Mouse (Mus musculus): ENCODE measurements at regions not wholly inside any gene's neighbourhood (a gene's known extent, or its start where the extent isn't known, plus 50 kb on each side); places are given as distances from the start of the nearest gene placed in this dataset.

DNA sequence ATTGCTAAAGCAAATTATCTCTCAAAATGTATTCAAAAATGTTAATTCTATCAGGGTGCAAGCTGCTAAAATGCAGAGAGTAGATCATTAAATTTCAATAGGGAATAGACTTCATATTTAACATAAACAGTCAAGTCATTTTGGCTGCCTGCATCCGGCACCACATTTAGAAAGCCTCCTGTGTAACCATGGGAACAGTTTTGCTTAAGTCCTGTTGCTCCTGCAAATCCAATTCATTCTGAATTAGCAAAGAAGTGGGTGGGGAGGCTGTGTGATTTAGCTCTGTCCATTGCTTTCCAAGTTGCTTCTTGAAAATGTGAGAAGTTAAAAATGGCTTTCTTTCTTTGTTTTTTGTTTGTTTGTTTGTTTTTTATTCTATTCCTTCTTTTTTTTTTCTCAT lies 658.9 kb upstream of the Agtr1b start:
- 52% methylated on average over 1 of the region's 1 CpGs for WGBS
- Histone ChIP-seq H3K27ac (no peak overlapping the region), H3K27me3 (no peaks in the 10 kb centered on the region), H3K9ac (no peak overlapping the region), H3K4me1 (replicated peaks) (no peaks in the 10 kb centered on the region), H3K36me3 (no peaks in the 10 kb centered on the region), H3K9me3 (replicated peaks) (no peaks in the 10 kb centered on the region), H3K4me2 (no peak overlapping the region), H3K4me3 (no peak overlapping the region)
- no peak for ATAC-seq (replicated peaks; ENCODE audit: insufficient number of reproducible peaks, insufficient read depth, low FRiP score, low read depth)

DNA sequence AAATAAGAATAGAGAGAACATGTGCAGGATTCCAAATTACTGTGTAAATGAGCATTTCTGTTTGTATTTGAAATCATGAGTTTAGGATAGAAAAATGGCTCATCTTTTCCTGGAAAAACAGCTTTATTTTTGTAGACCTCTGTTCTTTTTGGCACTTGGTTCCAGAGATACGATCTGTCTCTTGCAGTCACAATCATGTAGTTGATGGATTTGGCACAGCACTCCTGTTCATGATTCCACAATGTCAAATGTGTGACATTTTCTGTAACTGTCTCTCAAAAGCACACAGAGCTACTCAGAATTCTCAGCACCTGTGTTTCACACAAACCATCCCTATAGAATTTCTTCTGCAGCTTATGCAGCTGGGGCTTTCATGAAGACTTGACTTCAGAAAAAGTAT lies 654.0 kb upstream of the Agtr1b start:
- no peaks in the 10 kb centered on the region for H3K27me3 ChIP-seq
- H3K4me2 ChIP-seq: no peak overlapping the region
- no peak for ATAC-seq (replicated peaks; ENCODE audit: insufficient number of reproducible peaks, insufficient read depth, low FRiP score, low read depth)
- H3K9me3 ChIP-seq (replicated peaks): no peaks in the 10 kb centered on the region
- H3K36me3 ChIP-seq: no peaks in the 10 kb centered on the region
- no peak overlapping the region for H3K27ac ChIP-seq
- no peak overlapping the region for H3K9ac ChIP-seq
- H3K4me3 ChIP-seq: no peak overlapping the region
- no peaks in the 10 kb centered on the region for H3K4me1 ChIP-seq (replicated peaks)
- 44% methylated on average over 1 of the region's 1 CpGs for WGBS

DNA sequence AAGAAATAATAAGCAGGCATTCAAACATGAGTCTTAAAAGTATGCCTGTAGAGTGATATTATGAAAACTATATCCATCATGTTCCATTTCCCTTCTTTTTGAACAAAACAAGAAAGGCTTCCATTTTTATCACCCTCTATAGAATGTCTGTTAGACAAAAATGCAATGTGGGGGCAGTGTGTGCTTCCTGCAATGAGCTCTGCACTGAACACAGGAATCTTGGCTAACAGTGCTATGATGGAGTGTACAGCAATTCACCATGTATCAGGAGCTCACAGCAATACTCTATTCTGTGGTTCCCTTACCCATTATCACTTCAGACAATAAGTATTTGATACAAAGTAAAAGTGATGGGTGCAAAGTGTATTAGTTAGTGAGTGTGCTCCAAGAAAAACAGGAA lies 653.3 kb upstream of the Agtr1b start:
- H3K9me3 ChIP-seq (replicated peaks): no peaks in the 10 kb centered on the region
- no peak for ATAC-seq (replicated peaks; ENCODE audit: insufficient number of reproducible peaks, insufficient read depth, low FRiP score, low read depth)
- no peak overlapping the region for H3K4me2 ChIP-seq
- H3K9ac ChIP-seq: no peak overlapping the region
- no peaks in the 10 kb centered on the region for H3K27me3 ChIP-seq
- H3K27ac ChIP-seq: no peak overlapping the region
- H3K36me3 ChIP-seq: no peaks in the 10 kb centered on the region
- no peaks in the 10 kb centered on the region for H3K4me1 ChIP-seq (replicated peaks)
- no peak overlapping the region for H3K4me3 ChIP-seq

DNA sequence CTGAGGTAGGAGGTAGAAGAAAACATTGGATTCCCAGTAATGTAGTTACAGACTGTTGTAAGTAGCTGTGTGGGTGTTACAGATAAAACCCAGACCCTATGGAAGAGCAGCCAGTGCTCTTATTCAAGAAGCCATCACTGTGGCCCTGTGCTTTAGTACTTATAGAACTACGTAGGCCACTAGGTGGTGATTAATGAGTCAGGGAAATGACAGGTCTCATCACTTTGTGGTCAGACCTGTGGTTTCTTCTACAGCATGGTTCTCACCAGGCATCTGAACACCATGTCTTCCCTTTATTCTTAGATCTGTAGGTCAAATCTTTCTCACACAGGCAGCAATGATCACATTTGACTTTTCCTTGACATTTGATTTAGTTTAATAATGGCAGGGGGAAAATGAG lies 642.7 kb upstream of the Agtr1b start:
- no peaks in the 10 kb centered on the region for H3K36me3 ChIP-seq
- WGBS: 78% methylated on average over 1 of the region's 1 CpGs
- H3K27ac ChIP-seq: no peak overlapping the region
- no peak for ATAC-seq (replicated peaks; ENCODE audit: insufficient number of reproducible peaks, insufficient read depth, low FRiP score, low read depth)
- no peak overlapping the region for H3K4me2 ChIP-seq
- no peaks in the 10 kb centered on the region for H3K9me3 ChIP-seq (replicated peaks)
- H3K4me3 ChIP-seq: no peak overlapping the region
- no peaks in the 10 kb centered on the region for H3K27me3 ChIP-seq
- H3K4me1 ChIP-seq (replicated peaks): no peaks in the 10 kb centered on the region
- H3K9ac ChIP-seq: no peak overlapping the region

DNA sequence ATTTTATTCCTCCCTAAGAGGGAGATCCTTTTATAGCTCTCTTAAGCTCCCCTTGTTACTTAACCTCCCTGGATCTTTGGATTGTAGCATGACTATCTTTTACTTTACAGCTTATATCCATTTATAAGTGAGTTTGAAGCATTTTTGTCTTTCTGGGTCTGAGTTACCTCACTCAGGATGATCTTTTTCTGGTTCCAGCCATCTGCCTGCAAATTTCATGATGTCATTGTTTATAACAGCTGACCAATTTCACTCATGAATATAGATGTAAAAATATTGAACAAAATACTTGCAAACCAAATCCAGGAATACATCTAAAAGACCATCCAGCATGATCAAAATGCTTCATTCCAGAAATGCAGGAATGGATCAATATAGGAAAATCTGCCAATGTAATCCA lies 631.3 kb upstream of the Agtr1b start:
- H3K4me2 ChIP-seq: no peak overlapping the region
- no peak for ATAC-seq (replicated peaks; ENCODE audit: insufficient number of reproducible peaks, insufficient read depth, low FRiP score, low read depth)
- no peaks in the 10 kb centered on the region for H3K27me3 ChIP-seq
- H3K36me3 ChIP-seq: no peaks in the 10 kb centered on the region
- no peak overlapping the region for H3K4me3 ChIP-seq
- no peaks in the 10 kb centered on the region for H3K9me3 ChIP-seq (replicated peaks)
- no peak overlapping the region for H3K27ac ChIP-seq
- H3K4me1 ChIP-seq (replicated peaks): no peaks in the 10 kb centered on the region
- no peak overlapping the region for H3K9ac ChIP-seq

DNA sequence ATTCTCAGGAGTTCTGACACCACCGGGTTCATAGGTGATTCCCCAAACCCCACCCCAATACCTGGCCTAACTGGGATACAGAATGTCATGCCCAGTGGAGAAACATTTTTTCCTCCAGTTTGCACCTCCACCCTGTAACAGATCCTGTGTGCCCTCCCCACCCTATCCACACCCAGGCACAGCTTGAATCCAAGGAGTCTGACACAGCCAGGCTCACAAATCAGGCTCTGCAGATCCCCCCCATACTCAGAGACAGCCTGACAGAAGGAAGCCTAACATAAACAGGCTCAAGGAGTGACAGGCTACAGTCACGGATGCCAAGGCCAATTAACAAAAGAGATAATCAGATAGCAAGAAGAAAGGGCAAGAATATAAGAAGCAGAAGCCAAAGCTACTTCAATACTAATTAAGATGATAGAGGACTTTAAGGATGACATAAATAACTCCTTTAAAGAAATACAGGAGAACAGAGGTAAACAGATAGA lies 622.6 kb upstream of the Agtr1b start:
- Histone ChIP-seq H3K4me3 (no peak overlapping the region), H3K9ac (no peak overlapping the region), H3K9me3 (replicated peaks) (no peaks in the 10 kb centered on the region), H3K4me1 (replicated peaks) (peaks cover 8% of the 10 kb centered on the region), H3K27me3 (no peaks in the 10 kb centered on the region), H3K4me2 (no peak overlapping the region), H3K36me3 (no peaks in the 10 kb centered on the region), H3K27ac (no peak overlapping the region)
- 52% methylated on average over 2 of the region's 2 CpGs for WGBS
- no peak for ATAC-seq (replicated peaks; ENCODE audit: insufficient number of reproducible peaks, insufficient read depth, low FRiP score, low read depth)

DNA sequence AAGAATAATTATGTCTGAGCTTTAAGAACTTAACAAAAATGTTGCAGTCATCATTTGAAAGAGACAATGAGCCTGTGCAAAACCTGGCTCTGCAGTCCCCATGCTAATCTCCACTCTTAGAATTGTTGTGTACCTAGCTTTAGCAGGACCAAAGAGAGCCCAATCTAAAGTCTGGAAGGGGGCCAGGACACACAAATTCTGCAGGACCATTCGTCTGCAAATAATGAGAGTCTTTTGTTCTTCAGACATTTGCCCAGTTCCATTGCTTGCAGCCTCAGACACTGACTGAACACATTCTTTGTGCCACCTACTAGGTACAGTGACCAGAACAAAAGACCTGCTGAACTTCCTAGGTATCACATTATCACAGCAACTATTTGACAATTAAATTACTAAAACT lies 620.0 kb upstream of the Agtr1b start:
- no peaks in the 10 kb centered on the region for H3K36me3 ChIP-seq

DNA sequence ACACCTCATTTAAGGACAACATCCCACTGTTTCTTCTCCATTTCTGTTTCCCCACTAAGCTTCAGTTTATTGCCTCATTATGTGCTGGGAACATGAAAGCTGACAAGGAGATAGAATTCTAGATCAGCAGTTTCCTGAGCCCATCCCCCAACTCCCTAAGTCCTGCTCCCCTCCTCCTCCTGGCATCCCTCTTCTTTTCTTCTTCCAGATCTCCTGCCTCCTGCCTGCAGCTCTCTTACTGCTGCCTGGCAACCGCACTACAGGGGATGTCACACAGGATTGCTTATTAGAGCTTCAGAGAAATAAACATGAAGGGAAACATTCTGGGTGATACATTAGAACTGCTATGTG lies 619.4 kb upstream of the Agtr1b start:
- 14% methylated on average over 1 of the region's 1 CpGs for WGBS
- ATAC-seq (replicated peaks; ENCODE audit: insufficient number of reproducible peaks, insufficient read depth, low FRiP score, low read depth): no peak
- Histone ChIP-seq H3K27me3 (no peaks in the 10 kb centered on the region), H3K9me3 (replicated peaks) (no peaks in the 10 kb centered on the region), H3K36me3 (no peaks in the 10 kb centered on the region), H3K4me3 (no peak overlapping the region), H3K27ac (no peak overlapping the region), H3K4me1 (replicated peaks) (peaks cover 8% of the 10 kb centered on the region), H3K4me2 (no peak overlapping the region), H3K9ac (no peak overlapping the region)

More for the DNA sequence above, 620.0 kb upstream of the Agtr1b start:
- no peak overlapping the region for H3K4me3 ChIP-seq
- H3K9me3 ChIP-seq (replicated peaks): no peaks in the 10 kb centered on the region
- H3K27ac ChIP-seq: no peak overlapping the region
- peaks cover 8% of the 10 kb centered on the region for H3K4me1 ChIP-seq (replicated peaks)
- H3K4me2 ChIP-seq: no peak overlapping the region
- no peaks in the 10 kb centered on the region for H3K27me3 ChIP-seq
- 7% methylated on average over 1 of the region's 1 CpGs for WGBS
- no peak overlapping the region for H3K9ac ChIP-seq
- no peak for ATAC-seq (replicated peaks; ENCODE audit: insufficient number of reproducible peaks, insufficient read depth, low FRiP score, low read depth)

DNA sequence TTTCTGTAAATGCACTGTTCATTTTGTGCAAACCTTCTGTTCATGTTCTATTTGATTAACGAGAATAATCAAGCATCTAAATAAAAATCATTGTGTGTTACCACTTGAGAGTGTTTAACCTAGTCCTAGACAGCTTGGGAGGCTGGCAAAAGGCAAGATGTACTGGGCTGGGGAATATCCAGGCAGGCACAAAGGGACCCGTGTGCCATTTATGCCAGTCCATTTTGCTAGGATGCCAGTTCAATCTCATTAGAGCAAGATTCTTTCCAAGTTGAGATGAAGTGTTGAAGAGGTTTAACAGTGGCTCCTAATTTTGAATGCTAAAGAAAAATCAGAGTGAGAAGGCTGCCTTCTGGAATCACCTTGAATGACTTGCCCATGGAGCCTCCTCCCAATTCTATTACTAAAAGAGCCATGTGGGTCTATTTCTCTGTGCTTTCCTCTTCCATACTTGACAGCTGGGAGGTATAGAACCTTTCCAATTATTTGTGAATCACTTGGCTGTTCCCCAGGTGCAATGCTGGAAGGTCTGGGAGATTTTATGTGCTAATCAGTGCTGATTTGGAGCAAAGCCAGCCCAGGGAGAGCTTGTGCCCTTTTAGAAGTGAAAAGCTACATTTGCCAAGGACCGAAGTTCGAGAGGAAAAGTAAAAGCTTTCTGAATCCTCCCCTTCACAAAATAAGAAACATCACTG lies 618.9 kb upstream of the Agtr1b start:
- H3K36me3 ChIP-seq: no peaks in the 10 kb centered on the region
- peaks cover 8% of the 10 kb centered on the region for H3K4me1 ChIP-seq (replicated peaks)
- no peak overlapping the region for H3K4me3 ChIP-seq
- H3K27me3 ChIP-seq: no peaks in the 10 kb centered on the region
- H3K27ac ChIP-seq: no peak overlapping the region
- 46% methylated on average over 4 of the region's 4 CpGs for WGBS
- no peaks in the 10 kb centered on the region for H3K9me3 ChIP-seq (replicated peaks)
- H3K4me2 ChIP-seq: no peak overlapping the region
- no peak for ATAC-seq (replicated peaks; ENCODE audit: insufficient number of reproducible peaks, insufficient read depth, low FRiP score, low read depth)
- no peak overlapping the region for H3K9ac ChIP-seq

DNA sequence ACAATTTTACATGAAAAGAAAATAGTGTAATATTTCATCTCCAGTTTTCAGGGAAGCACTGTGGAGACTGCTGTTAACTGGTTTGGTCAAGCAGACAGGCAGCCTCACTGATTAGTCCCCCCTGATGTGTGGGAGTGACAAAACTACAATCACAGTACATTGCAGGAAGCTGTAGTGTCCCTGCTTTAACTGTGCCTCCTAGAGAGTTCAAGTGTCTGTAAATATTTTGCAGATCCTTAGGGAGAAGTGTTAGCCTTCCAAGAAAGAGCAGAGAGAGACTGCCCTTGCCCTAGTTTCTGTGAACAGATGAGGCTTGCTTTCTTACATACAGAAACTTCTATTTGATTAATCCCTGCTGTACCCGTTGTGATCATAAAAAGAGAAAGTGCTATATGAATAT lies 617.2 kb upstream of the Agtr1b start:
- H3K4me2 ChIP-seq: no peak overlapping the region
- no peaks in the 10 kb centered on the region for H3K36me3 ChIP-seq
- no peak overlapping the region for H3K27ac ChIP-seq
- peaks cover 8% of the 10 kb centered on the region for H3K4me1 ChIP-seq (replicated peaks)
- H3K9me3 ChIP-seq (replicated peaks): no peaks in the 10 kb centered on the region
- no peak overlapping the region for H3K4me3 ChIP-seq
- H3K9ac ChIP-seq: no peak overlapping the region
- ATAC-seq (replicated peaks; ENCODE audit: insufficient number of reproducible peaks, insufficient read depth, low FRiP score, low read depth): no peak
- no peaks in the 10 kb centered on the region for H3K27me3 ChIP-seq
- WGBS: 44% methylated on average over 1 of the region's 1 CpGs

DNA sequence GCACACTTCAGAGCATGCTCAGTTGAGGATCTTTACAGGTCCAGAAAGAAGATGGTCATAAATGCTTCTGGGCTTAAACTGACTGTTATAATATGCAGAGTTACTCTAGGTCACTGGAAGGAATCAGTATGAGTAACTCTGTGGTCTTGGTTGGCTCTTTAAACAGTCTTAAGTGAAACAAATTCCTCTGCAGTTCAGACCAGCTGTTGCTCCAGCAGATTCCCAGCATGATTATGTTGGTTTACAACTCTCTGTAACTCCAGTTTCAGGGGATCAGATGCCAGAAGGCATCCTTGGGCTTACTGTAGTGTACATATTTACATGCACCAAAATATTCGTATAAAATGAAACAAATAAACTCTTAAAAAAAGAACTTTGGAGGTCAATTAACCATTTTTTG lies 606.1 kb upstream of the Agtr1b start:
- no peak for ATAC-seq (replicated peaks; ENCODE audit: insufficient number of reproducible peaks, insufficient read depth, low FRiP score, low read depth)
- Histone ChIP-seq H3K4me1 (replicated peaks) (no peaks in the 10 kb centered on the region), H3K4me2 (no peak overlapping the region), H3K9me3 (replicated peaks) (no peaks in the 10 kb centered on the region), H3K36me3 (no peaks in the 10 kb centered on the region), H3K27ac (no peak overlapping the region), H3K4me3 (no peak overlapping the region), H3K9ac (no peak overlapping the region), H3K27me3 (no peaks in the 10 kb centered on the region)
- 68% methylated on average over 1 of the region's 1 CpGs for WGBS

Measured in heart, embryonic 15.5 days (tissue).